Mouse (Mus musculus) C2C12 (cell line): Measurements from ENCODE around the gene Cd300ld4.

Source experiments
- CTCF ChIP-seq: IDR thresholded peaks from one replicate; pipeline ENCODE4 v1.5.1; 2011; ENCODE audit not compliant: control insufficient read depth, insufficient read depth, insufficient read length
- FOSL1 ChIP-seq: IDR thresholded peaks from one replicate; pipeline ENCODE4 v1.8.0; 2011; ENCODE audit warnings: mild to moderate bottlenecking, low read length; ENCODE audit not compliant: poor library complexity, insufficient read depth, severe bottlenecking
- USF1 ChIP-seq: IDR thresholded peaks from one replicate; pipeline ENCODE4 v1.6.1; 2011; ENCODE audit warnings: low read depth, mild to moderate bottlenecking, control low read depth, moderate library complexity

DNA sequence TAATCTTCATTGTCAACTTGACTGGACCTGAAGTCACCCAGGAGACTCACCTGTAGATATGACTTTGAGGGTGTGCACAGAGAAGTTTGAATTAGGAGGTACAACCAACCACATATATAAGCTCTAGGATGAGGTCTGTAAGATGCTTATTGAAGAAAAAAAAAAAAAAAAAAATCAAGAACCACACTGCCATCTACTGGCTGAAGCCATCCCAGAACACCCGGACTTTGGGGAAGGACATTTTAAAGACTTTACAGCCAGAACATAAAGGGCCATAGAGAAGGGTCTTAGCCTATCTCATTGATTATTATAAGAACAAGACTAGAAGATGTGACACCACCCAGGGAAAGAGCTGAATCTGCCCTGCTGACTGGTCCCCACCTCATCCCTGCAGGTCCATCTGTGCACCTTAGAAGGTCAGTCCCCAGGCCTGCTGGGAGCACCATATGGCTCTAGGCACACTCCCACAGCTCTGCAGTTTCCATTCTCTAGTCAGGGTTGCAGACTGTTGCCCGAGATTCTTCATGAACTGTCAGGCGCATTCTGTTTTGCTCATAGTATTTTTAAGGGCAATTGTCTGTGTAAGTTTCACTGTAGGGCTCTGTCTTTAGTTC, 22.6 kb upstream of the Cd300ld4 start:
- no peak for TF ChIP-seq FOSL1
- TF ChIP-seq CTCF = no peak
- TF ChIP-seq USF1 = no peak
